Mouse (Mus musculus): ENCODE measurements around the gene 2010315B03Rik. TPM values are rescaled to one million over a fixed set of nuclear protein-coding genes. Genes with fewer than 3 reads are reported as not detected.
"Not testable (repeated sequence)": the region's sequence is repeated elsewhere in the genome, so short reads cannot be mapped to it uniquely, and the experiment has no call there.

2010315B03Rik gene
- 10 to 100 TPM; 18.2 to 18.3 TPM for total RNA-seq (2021)
- long read RNA-seq, partial matches to known transcripts = 2 of 7 reads
- long read RNA-seq, other reads (novel, unspliced or antisense) = 0 of 7 reads

- DNase-seq (ENCODE audit: low spot score in 2 of 2) = peak; percentile 86 to 95
Measured at GRCm38 (mm10) chr9:124312171-124313142, at the start of gene 2010315B03Rik. Gene 2010315B03Rik (minus strand): TSS chr9:124312696.

- DNase-seq (ENCODE audit: low spot score in 2 of 2) = no peak
Measured at GRCm38 (mm10) chr9:124311502-124311901, 994 bp downstream of the 2010315B03Rik start.

- DNase-seq (ENCODE audit: low spot score in 2 of 2) = no peak
Measured at GRCm38 (mm10) chr9:124288329-124288728, 24.2 kb downstream of the 2010315B03Rik start.

DNA sequence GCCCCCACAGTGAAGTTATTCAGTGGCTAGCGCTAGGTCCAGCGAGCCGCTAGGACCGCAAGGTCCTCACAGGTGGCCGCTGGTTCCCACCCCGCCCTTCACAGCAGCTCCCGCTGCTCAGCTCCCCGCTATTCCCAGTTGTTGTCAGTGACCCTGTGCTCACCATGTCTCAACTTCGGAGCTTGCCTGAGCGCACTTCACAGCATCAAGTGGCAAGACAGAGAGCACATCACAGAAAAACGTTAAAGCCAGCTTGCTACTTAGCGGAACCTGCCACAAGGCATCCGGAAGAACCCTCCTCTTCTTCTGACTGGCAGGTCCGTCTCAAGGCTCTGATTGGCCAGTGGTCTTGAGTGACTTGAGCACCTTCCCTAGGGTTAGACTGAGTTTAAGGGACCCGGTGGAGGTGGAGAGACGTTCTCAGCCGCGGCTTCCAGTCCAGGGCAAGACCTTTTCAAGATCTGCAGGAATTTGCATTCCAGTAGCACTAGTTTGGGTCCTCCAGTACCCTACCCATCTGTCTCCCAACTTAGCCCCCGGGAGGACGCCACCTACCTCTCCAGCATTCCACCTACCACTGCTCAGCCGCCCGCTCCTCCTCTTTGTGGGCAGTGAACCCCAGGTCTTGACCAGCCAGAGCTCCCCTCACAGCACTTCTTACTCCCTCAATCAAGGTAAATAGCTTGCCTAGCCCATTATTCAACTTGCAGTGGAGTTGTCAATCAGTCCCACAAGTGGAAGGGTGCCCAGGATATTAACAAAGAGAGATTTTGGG is 30.4 kb downstream of the 2010315B03Rik start:
- DNase-seq (ENCODE audit: low spot score in 2 of 2) = peak; percentile 85 to 93

- DNase-seq (ENCODE audit: low spot score in 2 of 2) = no peak
Measured at GRCm38 (mm10) chr9:124281448-124281791, 31.1 kb downstream of the 2010315B03Rik start.

- no peak for DNase-seq (ENCODE audit: low spot score in 2 of 2)
Measured at GRCm38 (mm10) chr9:124280576-124281447, 31.7 kb downstream of the 2010315B03Rik start.

GRCm38 (mm10) chr9:124279300-124279699 is 33.2 kb downstream of the 2010315B03Rik start:
- no peak for DNase-seq (ENCODE audit: low spot score in 2 of 2)

DNA sequence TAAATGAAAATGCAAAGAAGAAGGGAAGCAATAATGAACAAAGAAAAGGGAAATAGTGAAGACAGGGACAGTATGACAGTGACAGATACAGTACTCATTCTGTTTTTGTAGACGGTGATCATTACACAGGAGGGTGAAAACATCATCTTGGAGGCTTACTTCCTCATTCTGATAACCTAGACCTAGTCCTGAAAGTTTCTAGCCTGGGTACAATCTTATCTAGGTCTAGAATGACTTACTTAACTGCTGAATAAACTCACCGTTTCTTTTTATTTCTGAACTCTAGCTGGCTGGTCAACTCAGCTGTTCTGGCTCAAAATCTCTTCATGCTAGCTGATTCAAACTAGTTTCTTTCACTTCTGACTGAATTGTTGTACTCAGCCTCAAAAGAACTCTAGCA is 37.4 kb downstream of the 2010315B03Rik start:
- no peak for DNase-seq (ENCODE audit: low spot score in 2 of 2)

GRCm38 (mm10) chr9:124273172-124273571 is 39.3 kb downstream of the 2010315B03Rik start:
- no peak for DNase-seq (ENCODE audit: low spot score in 2 of 2)

DNA sequence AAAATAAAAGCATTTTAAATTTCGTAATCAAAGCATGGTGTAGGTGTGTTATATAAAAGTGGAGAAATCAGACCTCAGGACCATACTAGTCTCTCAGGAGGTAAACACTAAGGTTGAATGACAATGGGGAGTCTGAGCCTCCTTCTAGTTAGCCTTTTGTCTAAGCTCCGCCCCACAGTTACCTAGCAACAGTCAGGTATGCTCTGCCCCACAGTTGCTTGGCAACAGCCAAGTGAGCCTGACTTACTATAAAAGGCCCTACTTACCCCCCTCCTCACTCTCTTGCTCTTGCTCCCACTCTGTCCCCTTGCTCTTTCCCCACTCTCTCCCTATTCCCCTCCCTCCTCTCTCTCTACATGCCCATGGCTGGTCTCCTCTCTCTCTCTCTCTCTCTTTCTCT is 44.6 kb downstream of the 2010315B03Rik start:
- no peak for DNase-seq (ENCODE audit: low spot score in 2 of 2)

- DNase-seq (ENCODE audit: low spot score in 2 of 2) = no peak
Measured at GRCm38 (mm10) chr9:124267493-124267892, 45.0 kb downstream of the 2010315B03Rik start.

- DNase-seq (ENCODE audit: low spot score in 2 of 2) = no peak
Measured at GRCm38 (mm10) chr9:124262987-124263717, 49.3 kb downstream of the 2010315B03Rik start.

- no peak for DNase-seq (ENCODE audit: low spot score in 2 of 2)
Measured at GRCm38 (mm10) chr9:124258067-124258556, 54.4 kb downstream of the 2010315B03Rik start.

- no peak for DNase-seq (ENCODE audit: low spot score in 2 of 2)
Measured at GRCm38 (mm10) chr9:124257200-124258066, 55.1 kb downstream of the 2010315B03Rik start.

DNA sequence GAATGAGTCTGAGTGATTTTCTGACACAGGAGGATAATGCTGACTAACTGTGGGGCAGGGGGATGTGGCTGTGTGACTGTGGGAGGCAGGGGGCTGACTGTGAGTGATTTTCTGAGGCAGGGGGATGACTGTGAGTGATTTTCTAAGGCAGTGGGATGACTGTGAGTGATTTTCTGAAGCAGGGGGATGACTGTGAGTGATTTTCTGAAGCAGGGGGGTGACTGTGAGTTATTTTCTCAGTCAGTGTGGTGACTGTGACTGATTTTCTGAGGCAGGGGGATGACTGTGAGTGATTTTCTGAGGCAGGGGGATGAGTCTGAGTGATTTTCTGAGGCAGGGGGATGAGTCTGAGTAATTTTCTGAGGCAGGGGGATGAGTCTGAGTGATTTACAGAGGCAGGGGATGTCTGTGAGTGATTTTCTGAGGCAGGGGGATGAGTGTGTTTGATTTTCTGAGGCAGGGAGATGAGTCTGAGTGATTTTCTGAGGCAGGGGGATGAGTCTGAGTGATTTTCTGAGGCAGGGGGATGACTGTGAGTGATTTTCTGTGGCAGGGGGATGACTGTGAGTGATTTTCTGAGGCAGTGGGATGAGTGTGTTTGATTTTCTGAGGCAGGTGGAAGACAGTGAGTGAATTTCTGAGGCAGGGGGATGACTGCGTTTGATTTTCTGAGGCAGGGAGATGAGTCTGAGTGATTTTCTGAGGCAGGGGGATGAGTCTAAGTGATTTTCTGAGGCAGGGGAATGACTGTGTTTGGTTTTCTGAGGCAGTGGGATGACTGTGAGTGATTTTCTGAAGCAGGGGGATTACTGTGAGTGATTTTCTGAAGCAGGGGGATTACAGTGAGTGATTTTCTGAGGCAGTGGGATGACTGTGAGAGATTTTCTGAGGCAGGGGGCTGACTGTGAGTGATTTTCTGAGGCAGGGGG is 56.0 kb downstream of the 2010315B03Rik start:
- DNase-seq (ENCODE audit: low spot score in 2 of 2) = not testable (repeated sequence)

- no peak for DNase-seq (ENCODE audit: low spot score in 2 of 2)
Measured at GRCm38 (mm10) chr9:124251438-124251837, 61.1 kb downstream of the 2010315B03Rik start.
